Mouse (Mus musculus) ovary, postnatal 36 days (tissue): ENCODE results near the gene Fry.

Experiments
- DNase-seq: peaks from one replicate; pipeline ENCODE4 v3.0.0; 2022; ENCODE audit warnings: low spot score, mixed read lengths

The Fry gene

GRCm38 (mm10) chr5:150272173-150272572 is 153.7 kb downstream of the Fry start:
- DNase-seq, result no peak

GRCm38 (mm10) chr5:150275314-150275713 is 156.9 kb downstream of the Fry start:
- no peak for DNase-seq

- DNase-seq, result no peak
Observed at GRCm38 (mm10) chr5:150276611-150277010, 158.2 kb downstream of the Fry start.

GRCm38 (mm10) chr5:150279387-150279786 is 160.9 kb downstream of the Fry start:
- DNase-seq, result no peak

- DNase-seq, result no peak
Observed at GRCm38 (mm10) chr5:150281084-150281483, 162.6 kb downstream of the Fry start.

- no peak for DNase-seq
Observed at GRCm38 (mm10) chr5:150282091-150282490, 163.6 kb downstream of the Fry start.

GRCm38 (mm10) chr5:150287949-150288348 is 169.5 kb downstream of the Fry start:
- DNase-seq, result no peak

GRCm38 (mm10) chr5:150289611-150290010 is 171.2 kb downstream of the Fry start:
- no peak for DNase-seq

- DNase-seq, result no peak
Observed at GRCm38 (mm10) chr5:150290494-150291199, 172.2 kb downstream of the Fry start.

- DNase-seq, result no peak
Observed at GRCm38 (mm10) chr5:150291216-150291615, 172.8 kb downstream of the Fry start.

- no peak for DNase-seq
Observed at GRCm38 (mm10) chr5:150292186-150292585, 173.7 kb downstream of the Fry start.

GRCm38 (mm10) chr5:150294306-150294705 is 175.9 kb downstream of the Fry start:
- DNase-seq, result no peak

GRCm38 (mm10) chr5:150295096-150295495 is 176.7 kb downstream of the Fry start:
- DNase-seq, result no peak

- DNase-seq, result no peak
Observed at GRCm38 (mm10) chr5:150298969-150299368, 180.5 kb downstream of the Fry start.

- DNase-seq, result no peak
Observed at GRCm38 (mm10) chr5:150302123-150302522, 183.7 kb downstream of the Fry start.

- no peak for DNase-seq
Observed at GRCm38 (mm10) chr5:150302996-150303395, 184.6 kb downstream of the Fry start.

GRCm38 (mm10) chr5:150306497-150306896 is 188.1 kb downstream of the Fry start:
- DNase-seq, result no peak

- DNase-seq, result no peak
Observed at GRCm38 (mm10) chr5:150313229-150313628, 194.8 kb downstream of the Fry start.

GRCm38 (mm10) chr5:150314582-150314981 is 196.1 kb downstream of the Fry start:
- DNase-seq, result no peak

- no peak for DNase-seq
Observed at GRCm38 (mm10) chr5:150325411-150325810, 207.0 kb downstream of the Fry start.

- no peak for DNase-seq
Observed at GRCm38 (mm10) chr5:150328686-150329085, 210.2 kb downstream of the Fry start.

GRCm38 (mm10) chr5:150331821-150332220 is 213.4 kb downstream of the Fry start:
- no peak for DNase-seq

- no peak for DNase-seq
Observed at GRCm38 (mm10) chr5:150332810-150333209, 214.4 kb downstream of the Fry start.

GRCm38 (mm10) chr5:150333328-150333731 is 214.9 kb downstream of the Fry start:
- DNase-seq, result no peak
